Mouse (Mus musculus) kidney, adult 2 months (tissue): ENCODE data around the gene Prkag2.

Experiments used
- CTCF ChIP-seq: fragments of 200-500 bp; conservative IDR thresholded peaks from 2 replicates; pipeline ENCODE4 v1.5.1; 2011; ENCODE audit warnings: low read depth, mild to moderate bottlenecking, control low read depth, low read length, moderate library complexity, mixed read lengths; ENCODE audit not compliant: insufficient read depth, insufficient read length
- POLR2A ChIP-seq: fragments of 200-500 bp; IDR thresholded peaks from one replicate; pipeline ENCODE4 v1.6.1; 2011; ENCODE audit warnings: low read depth, low read length, control low read depth

GRCm38 (mm10) chr5:25088633-25089032 is 11.8 kb downstream of the Prkag2 start:
- no peak for TF ChIP-seq CTCF
- TF ChIP-seq POLR2A = no peak
